Mouse (Mus musculus): ENCODE measurements around the gene Blm. TPM values are rescaled to one million over a fixed set of nuclear protein-coding genes. Genes with fewer than 3 reads are reported as not detected.

The Blm gene
- polyA plus RNA-seq, 1 experiment from 2014 or later: 12.8 TPM

- no peak overlapping the region for H3K9ac ChIP-seq (ENCODE audit: low read depth, low read length)
- H3K4me3 ChIP-seq (ENCODE audit: low read length): no peak overlapping the region
- H3K4me1 ChIP-seq (ENCODE audit: control insufficient read depth, insufficient read depth, low read length): no peaks in the 10 kb centered on the region
- WGBS: 95% methylated on average over 3 of the region's 3 CpGs
- H3K9me3 ChIP-seq (ENCODE audit: control insufficient read depth, low read length): no peaks in the 10 kb centered on the region
- H3K27ac ChIP-seq (ENCODE audit: low read length): no peak overlapping the region
- H3K36me3 ChIP-seq (ENCODE audit: control insufficient read depth, insufficient read depth, low read length): no peaks in the 10 kb centered on the region
- no peak for ATAC-seq
- no peak overlapping the region for H3K4me2 ChIP-seq (ENCODE audit: low read depth, low read length)
- H3K27me3 ChIP-seq (replicated peaks; ENCODE audit: control insufficient read depth, insufficient read depth, low read length): no peaks in the 10 kb centered on the region
Measured at GRCm38 (mm10) chr7:80504920-80505319, 30.0 kb downstream of the Blm start.

GRCm38 (mm10) chr7:80501006-80501405, 33.9 kb downstream of the Blm start:
- no peaks in the 10 kb centered on the region for H3K4me1 ChIP-seq (ENCODE audit: control insufficient read depth, insufficient read depth, low read length)
- no peak overlapping the region for H3K4me2 ChIP-seq (ENCODE audit: low read depth, low read length)
- no peaks in the 10 kb centered on the region for H3K27me3 ChIP-seq (replicated peaks; ENCODE audit: control insufficient read depth, insufficient read depth, low read length)
- no peak overlapping the region for H3K4me3 ChIP-seq (ENCODE audit: low read length)
- H3K27ac ChIP-seq (ENCODE audit: low read length): no peak overlapping the region
- H3K9ac ChIP-seq (ENCODE audit: low read depth, low read length): no peak overlapping the region
- no peak for ATAC-seq
- 83% methylated on average over 7 of the region's 7 CpGs for WGBS
- no peaks in the 10 kb centered on the region for H3K9me3 ChIP-seq (ENCODE audit: control insufficient read depth, low read length)
- H3K36me3 ChIP-seq (ENCODE audit: control insufficient read depth, insufficient read depth, low read length): no peaks in the 10 kb centered on the region

DNA sequence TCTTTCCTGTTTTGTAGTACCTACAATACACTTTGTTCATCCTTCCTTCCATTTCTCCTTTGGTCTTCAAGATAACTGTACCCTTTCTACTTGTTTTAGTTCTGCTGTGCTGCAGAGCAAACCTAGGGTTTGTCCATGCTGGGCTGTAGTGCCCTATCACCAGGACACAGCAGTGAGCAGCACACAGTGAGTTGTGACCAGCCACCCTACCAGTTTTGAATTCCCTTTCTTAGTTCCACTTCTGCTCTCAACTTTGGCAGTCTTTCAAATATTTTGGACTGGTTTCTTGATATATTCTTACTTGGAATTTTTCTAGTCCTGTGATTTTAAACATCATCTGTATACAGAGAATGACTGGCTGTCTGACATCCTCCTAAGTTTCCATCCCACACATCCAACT, 34.8 kb downstream of the Blm start:
- H3K27me3 ChIP-seq (replicated peaks; ENCODE audit: control insufficient read depth, insufficient read depth, low read length): no peaks in the 10 kb centered on the region
- H3K4me2 ChIP-seq (ENCODE audit: low read depth, low read length): no peak overlapping the region
- H3K4me1 ChIP-seq (ENCODE audit: control insufficient read depth, insufficient read depth, low read length): no peaks in the 10 kb centered on the region
- H3K27ac ChIP-seq (ENCODE audit: low read length): no peak overlapping the region
- H3K9ac ChIP-seq (ENCODE audit: low read depth, low read length): no peak overlapping the region
- H3K9me3 ChIP-seq (ENCODE audit: control insufficient read depth, low read length): no peaks in the 10 kb centered on the region
- H3K4me3 ChIP-seq (ENCODE audit: low read length): no peak overlapping the region
- no peak for ATAC-seq
- H3K36me3 ChIP-seq (ENCODE audit: control insufficient read depth, insufficient read depth, low read length): no peaks in the 10 kb centered on the region

GRCm38 (mm10) chr7:80499190-80499962, 35.5 kb downstream of the Blm start:
- no peaks in the 10 kb centered on the region for H3K27me3 ChIP-seq (replicated peaks; ENCODE audit: control insufficient read depth, insufficient read depth, low read length)
- no peaks in the 10 kb centered on the region for H3K4me1 ChIP-seq (ENCODE audit: control insufficient read depth, insufficient read depth, low read length)
- no peak overlapping the region for H3K4me2 ChIP-seq (ENCODE audit: low read depth, low read length)
- H3K27ac ChIP-seq (ENCODE audit: low read length): no peak overlapping the region
- no peaks in the 10 kb centered on the region for H3K36me3 ChIP-seq (ENCODE audit: control insufficient read depth, insufficient read depth, low read length)
- H3K9ac ChIP-seq (ENCODE audit: low read depth, low read length): no peak overlapping the region
- H3K4me3 ChIP-seq (ENCODE audit: low read length): no peak overlapping the region
- H3K9me3 ChIP-seq (ENCODE audit: control insufficient read depth, low read length): no peaks in the 10 kb centered on the region
- WGBS: 84% methylated on average over 9 of the region's 9 CpGs
- ATAC-seq: no peak

GRCm38 (mm10) chr7:80496656-80497055, 38.3 kb downstream of the Blm start:
- Histone ChIP-seq H3K27ac (ENCODE audit: low read length) (no peak overlapping the region), H3K4me2 (ENCODE audit: low read depth, low read length) (no peak overlapping the region), H3K4me1 (ENCODE audit: control insufficient read depth, insufficient read depth, low read length) (no peaks in the 10 kb centered on the region), H3K4me3 (ENCODE audit: low read length) (no peak overlapping the region), H3K9ac (ENCODE audit: low read depth, low read length) (no peak overlapping the region), H3K27me3 (replicated peaks; ENCODE audit: control insufficient read depth, insufficient read depth, low read length) (no peaks in the 10 kb centered on the region), H3K9me3 (ENCODE audit: control insufficient read depth, low read length) (no peaks in the 10 kb centered on the region), H3K36me3 (ENCODE audit: control insufficient read depth, insufficient read depth, low read length) (no peaks in the 10 kb centered on the region; the same call in 1 of the 2 replicates)
- WGBS: 77% methylated on average over 3 of the region's 3 CpGs
- ATAC-seq: no peak

- H3K4me3 ChIP-seq (ENCODE audit: low read length): no peak overlapping the region
- no peak overlapping the region for H3K27ac ChIP-seq (ENCODE audit: low read length)
- no peaks in the 10 kb centered on the region for H3K4me1 ChIP-seq (ENCODE audit: control insufficient read depth, insufficient read depth, low read length)
- H3K27me3 ChIP-seq (replicated peaks; ENCODE audit: control insufficient read depth, insufficient read depth, low read length): no peaks in the 10 kb centered on the region
- H3K9ac ChIP-seq (ENCODE audit: low read depth, low read length): no peak overlapping the region
- 83% methylated on average over 6 of the region's 6 CpGs for WGBS
- H3K36me3 ChIP-seq (ENCODE audit: control insufficient read depth, insufficient read depth, low read length): no peaks in the 10 kb centered on the region; the same call in 1 of the 2 replicates
- ATAC-seq: no peak
- H3K4me2 ChIP-seq (ENCODE audit: low read depth, low read length): no peak overlapping the region
- H3K9me3 ChIP-seq (ENCODE audit: control insufficient read depth, low read length): no peaks in the 10 kb centered on the region
Measured at GRCm38 (mm10) chr7:80495210-80495609, 39.7 kb downstream of the Blm start.

DNA sequence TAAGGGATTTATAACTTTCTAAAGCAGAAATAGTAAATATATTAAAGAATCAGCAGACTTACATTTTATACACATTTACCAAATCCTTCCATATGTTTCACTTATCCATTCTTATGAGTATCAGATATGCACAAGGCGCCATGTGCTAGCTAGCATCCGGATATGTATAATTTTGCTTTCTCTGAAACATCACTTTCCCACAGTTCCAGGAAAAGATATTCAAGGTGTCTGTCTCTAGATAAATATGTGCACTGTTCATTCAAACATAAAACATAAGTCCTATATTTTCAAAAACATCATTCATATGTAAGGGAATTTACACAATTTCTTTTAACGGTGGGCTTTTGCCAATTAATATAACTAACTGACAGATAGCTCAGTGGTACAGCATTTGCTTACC, 42.9 kb downstream of the Blm start:
- Histone ChIP-seq H3K27ac (ENCODE audit: low read length) (no peak overlapping the region), H3K36me3 (ENCODE audit: control insufficient read depth, insufficient read depth, low read length) (no peaks in the 10 kb centered on the region; the same call in 1 of the 2 replicates), H3K4me3 (ENCODE audit: low read length) (no peak overlapping the region), H3K9ac (ENCODE audit: low read depth, low read length) (no peak overlapping the region), H3K9me3 (ENCODE audit: control insufficient read depth, low read length) (no peaks in the 10 kb centered on the region), H3K4me2 (ENCODE audit: low read depth, low read length) (no peak overlapping the region), H3K27me3 (replicated peaks; ENCODE audit: control insufficient read depth, insufficient read depth, low read length) (no peaks in the 10 kb centered on the region), H3K4me1 (ENCODE audit: control insufficient read depth, insufficient read depth, low read length) (no peaks in the 10 kb centered on the region)
- ATAC-seq: no peak
- 97% methylated on average over 3 of the region's 3 CpGs for WGBS

GRCm38 (mm10) chr7:80491086-80491485, 43.8 kb downstream of the Blm start:
- no peak overlapping the region for H3K4me2 ChIP-seq (ENCODE audit: low read depth, low read length)
- H3K4me3 ChIP-seq (ENCODE audit: low read length): no peak overlapping the region
- no peak for ATAC-seq
- H3K27me3 ChIP-seq (replicated peaks; ENCODE audit: control insufficient read depth, insufficient read depth, low read length): no peaks in the 10 kb centered on the region
- 80% methylated on average over 3 of the region's 3 CpGs for WGBS
- H3K27ac ChIP-seq (ENCODE audit: low read length): no peak overlapping the region
- H3K4me1 ChIP-seq (ENCODE audit: control insufficient read depth, insufficient read depth, low read length): no peaks in the 10 kb centered on the region
- no peaks in the 10 kb centered on the region; the same call in 1 of the 2 replicates for H3K36me3 ChIP-seq (ENCODE audit: control insufficient read depth, insufficient read depth, low read length)
- H3K9ac ChIP-seq (ENCODE audit: low read depth, low read length): no peak overlapping the region
- no peaks in the 10 kb centered on the region for H3K9me3 ChIP-seq (ENCODE audit: control insufficient read depth, low read length)

DNA sequence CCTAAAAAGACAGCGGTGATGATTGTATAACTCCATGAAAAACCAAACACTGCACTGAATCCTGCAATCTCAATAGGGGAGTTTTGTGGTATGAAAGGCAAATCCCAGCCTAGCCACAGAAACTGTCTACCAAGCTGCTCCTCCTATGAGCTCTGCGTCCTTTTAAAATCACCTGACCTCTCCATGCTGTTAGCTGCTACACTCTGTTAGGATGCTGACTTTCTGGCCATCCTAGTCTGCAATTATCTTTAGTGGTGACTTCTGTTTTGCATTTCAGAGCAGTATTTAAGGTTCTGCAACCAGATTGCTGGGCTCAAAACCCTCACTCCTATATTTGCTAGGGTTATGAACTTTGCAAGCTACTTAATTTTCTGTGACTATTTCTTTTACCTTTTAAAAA, 44.6 kb downstream of the Blm start:
- H3K27ac ChIP-seq (ENCODE audit: low read length): no peak overlapping the region
- H3K36me3 ChIP-seq (ENCODE audit: control insufficient read depth, insufficient read depth, low read length): no peaks in the 10 kb centered on the region; the same call in 1 of the 2 replicates
- H3K4me2 ChIP-seq (ENCODE audit: low read depth, low read length): no peak overlapping the region
- no peaks in the 10 kb centered on the region for H3K27me3 ChIP-seq (replicated peaks; ENCODE audit: control insufficient read depth, insufficient read depth, low read length)
- WGBS: 95% methylated on average over 2 of the region's 2 CpGs
- no peak for ATAC-seq
- H3K4me3 ChIP-seq (ENCODE audit: low read length): no peak overlapping the region
- no peak overlapping the region for H3K9ac ChIP-seq (ENCODE audit: low read depth, low read length)
- no peaks in the 10 kb centered on the region for H3K9me3 ChIP-seq (ENCODE audit: control insufficient read depth, low read length)
- no peaks in the 10 kb centered on the region for H3K4me1 ChIP-seq (ENCODE audit: control insufficient read depth, insufficient read depth, low read length)

DNA sequence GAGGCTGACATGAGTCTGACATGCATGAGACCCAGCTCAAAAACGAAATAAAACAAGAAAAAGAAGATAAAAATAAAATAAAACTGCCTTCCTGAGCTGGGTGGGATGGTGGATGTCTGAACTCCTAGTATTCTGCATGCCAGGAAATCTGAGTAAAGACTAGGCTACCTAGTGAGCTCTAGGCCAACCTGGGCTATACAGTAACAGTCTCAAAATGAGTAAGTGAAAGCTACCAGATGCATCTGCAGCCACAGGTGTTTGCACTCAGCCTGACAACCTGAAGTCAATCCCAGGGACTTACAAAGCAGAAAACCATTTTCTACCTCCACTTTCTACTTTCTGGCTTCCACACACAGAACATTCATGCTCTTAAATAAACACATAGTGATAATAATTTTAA, 45.5 kb downstream of the Blm start:
- Histone ChIP-seq H3K9me3 (ENCODE audit: control insufficient read depth, low read length) (no peaks in the 10 kb centered on the region), H3K9ac (ENCODE audit: low read depth, low read length) (no peak overlapping the region), H3K4me1 (ENCODE audit: control insufficient read depth, insufficient read depth, low read length) (no peaks in the 10 kb centered on the region), H3K27me3 (replicated peaks; ENCODE audit: control insufficient read depth, insufficient read depth, low read length) (no peaks in the 10 kb centered on the region), H3K4me2 (ENCODE audit: low read depth, low read length) (no peak overlapping the region), H3K4me3 (ENCODE audit: low read length) (no peak overlapping the region), H3K36me3 (ENCODE audit: control insufficient read depth, insufficient read depth, low read length) (no peaks in the 10 kb centered on the region; the same call in 1 of the 2 replicates), H3K27ac (ENCODE audit: low read length) (no peak overlapping the region)
- 71% methylated on average over 1 of the region's 1 CpGs for WGBS
- no peak for ATAC-seq

All from intestine, embryonic 16.5 days (tissue).